Mouse (Mus musculus) kidney, postnatal 0 days (tissue): ENCODE data around the gene Kirrel2. TPM values are rescaled to one million over a fixed set of nuclear protein-coding genes. Genes with fewer than 3 reads are reported as not detected.
"Not testable (repeated sequence)": the region's sequence is repeated elsewhere in the genome, so short reads cannot be mapped to it uniquely, and the experiment has no call there.

Source experiments
- ATAC-seq: fragments of 200-750 bp; cut with Nextera tagmentation; replicated peaks from 2 replicates; pipeline ENCODE4 v1.8.0; 2017; ENCODE audit warnings: low read depth, moderate number of reproducible peaks, moderate TSS enrichment, moderate library complexity; ENCODE audit not compliant: low FRiP score
- DNase-seq: peaks from one replicate; pipeline ENCODE4 v3.0.0-alpha.2; 2016; ENCODE audit warnings: low spot score
- H3K27ac ChIP-seq: fragments of 300-500 bp; sonication (generic); 2 replicates; pipeline ENCODE4 v1.5.1; 2014; ENCODE audit warnings: mild to moderate bottlenecking
- H3K27me3 ChIP-seq: fragments of 300-500 bp; sonication (generic); 2 replicates; pipeline ENCODE4 v1.6.1; 2014; ENCODE audit warnings: low read length, mixed read lengths; ENCODE audit not compliant: insufficient read depth
- H3K36me3 ChIP-seq: fragments of 300-500 bp; sonication (generic); 2 replicates; pipeline ENCODE4 v1.6.1; 2014; ENCODE audit warnings: low read length, mixed read lengths; ENCODE audit not compliant: insufficient read depth
- H3K4me1 ChIP-seq: fragments of 300-500 bp; sonication (generic); replicated peaks from 2 replicates; pipeline ENCODE4 v1.6.1; 2014; ENCODE audit warnings: antibody characterized with exemption, low read length, mixed read lengths; ENCODE audit not compliant: insufficient read depth
- H3K4me2 ChIP-seq: fragments of 300-500 bp; sonication (generic); 2 replicates; pipeline ENCODE4 v1.6.1; 2014; ENCODE audit warnings: mild to moderate bottlenecking, low read length, moderate library complexity, mixed read lengths
- H3K4me3 ChIP-seq: fragments of 300-500 bp; sonication (generic); replicated peaks from 2 replicates; pipeline ENCODE4 v1.5.1; 2014; ENCODE audit warnings: low read depth, low read length
- H3K9ac ChIP-seq: fragments of 300-500 bp; sonication (generic); 2 replicates; pipeline ENCODE4 v1.6.1; 2014; ENCODE audit warnings: low read depth, low read length
- H3K9me3 ChIP-seq: fragments of 300-500 bp; sonication (generic); replicated peaks from 2 replicates; pipeline ENCODE4 v1.6.1; 2016; ENCODE audit warnings: low read length, inconsistent platforms, mixed read lengths
- CTCF ChIP-seq: IDR thresholded peaks from 2 replicates; pipeline ENCODE4 v1.5.1; 2016; ENCODE audit warnings: antibody characterized with exemption, low read depth, mild to moderate bottlenecking, moderate library complexity
- WGBS: fragments of 180-500 bp; shearing (Covaris S2); extraction: QIAGEN DNeasy Blood & Tissue Kit; methylation state at CpG from one replicate; pipeline ENCODE4 v1.1.7; 2014; 5-methylcytosine and 5-hydroxymethylcytosine counted together
- polyA plus RNA-seq: library from polyadenylated mRNA; unstranded; fragments of >200 nt; fragmentation: Nextera tagmentation; extraction: Ambion mirVana; gene quantifications from 2 replicates; pipeline ENCODE4 v1.2.1, GENCODE M21; 2015

Kirrel2 gene
- polyA plus RNA-seq, 1 experiment from 2014 or later, result 1.5 TPM

DNA sequence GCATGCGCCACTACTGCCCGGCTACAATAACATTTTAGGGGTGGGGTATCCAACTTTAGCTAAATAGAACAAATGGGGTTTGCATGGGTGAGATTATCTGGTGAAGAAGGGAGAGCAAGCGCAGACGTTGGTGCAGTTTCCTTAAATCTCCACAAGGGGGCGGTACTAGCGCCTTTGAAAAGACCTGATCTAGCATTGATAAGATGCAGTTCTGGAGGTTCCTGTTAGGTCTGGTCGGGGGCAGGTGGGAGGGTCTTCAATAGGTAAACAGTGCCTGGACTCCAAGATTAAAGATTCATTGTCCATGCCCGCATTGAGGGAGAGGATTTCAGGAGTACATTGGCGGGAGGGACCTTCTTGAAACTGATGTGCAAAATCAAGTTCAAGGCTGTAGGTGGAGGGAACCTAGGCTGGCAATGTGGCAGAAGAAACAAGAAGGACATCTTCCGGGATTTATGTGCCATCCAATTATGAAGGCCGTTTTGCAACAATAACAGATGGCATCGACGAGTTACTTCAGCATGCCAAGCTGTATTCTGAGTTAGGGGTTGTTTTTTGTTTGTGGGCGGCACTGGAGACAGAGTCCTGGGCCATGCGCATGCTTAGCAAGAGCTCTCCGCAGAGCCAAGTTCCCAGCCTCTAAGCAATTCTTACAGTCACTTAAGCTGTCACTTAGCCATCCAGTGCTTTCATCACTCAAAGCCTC lies 32.9 kb upstream of the Kirrel2 start:
- TF ChIP-seq CTCF, result peak; percentile 80
- no peaks in the 10 kb centered on the region for H3K4me1 ChIP-seq

DNA sequence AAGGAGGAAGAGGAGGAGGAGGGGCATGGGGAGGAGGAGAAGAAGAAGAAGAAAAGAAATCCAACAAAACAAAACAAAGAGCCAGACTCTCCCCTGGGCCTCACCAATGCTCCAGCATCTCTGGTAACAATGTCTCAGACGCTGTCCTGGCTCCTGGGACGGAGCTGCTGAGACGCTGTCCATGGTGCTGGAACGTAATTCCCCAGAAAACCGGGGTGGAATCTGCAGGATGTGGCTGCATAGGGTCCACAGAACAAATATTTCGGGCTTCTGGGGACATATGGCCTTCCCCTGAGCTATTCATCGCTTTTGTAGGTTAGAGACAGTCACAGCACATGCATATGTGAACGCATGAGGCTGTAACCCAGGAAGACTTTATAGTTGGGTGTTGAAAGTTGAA lies 26.8 kb upstream of the Kirrel2 start:
- peak; percentile 69 for DNase-seq
- Histone ChIP-seq H3K27me3 (peaks cover 3% of the 10 kb centered on the region; the same call in 1 of the 2 replicates), H3K36me3 (no peaks in the 10 kb centered on the region), H3K4me1 (no peaks in the 10 kb centered on the region), H3K9ac (no peak overlapping the region), H3K9me3 (no peaks in the 10 kb centered on the region), H3K27ac (no peak overlapping the region), H3K4me3 (no peak overlapping the region), H3K4me2 (no peak overlapping the region)
- WGBS, result 14% methylated on average over 8 of the region's 8 CpGs
- ATAC-seq, result no peak
- no peak for TF ChIP-seq CTCF

More for the DNA sequence above, 32.9 kb upstream of the Kirrel2 start:
- Histone ChIP-seq H3K4me3 (no peak overlapping the region), H3K27ac (no peak overlapping the region), H3K4me2 (no peak overlapping the region), H3K27me3 (no peaks in the 10 kb centered on the region), H3K9me3 (no peaks in the 10 kb centered on the region), H3K9ac (no peak overlapping the region), H3K36me3 (no peaks in the 10 kb centered on the region)
- ATAC-seq (no peak), DNase-seq (peak; percentile 68)
- WGBS, result 35% methylated on average over 16 of the region's 16 CpGs

DNA sequence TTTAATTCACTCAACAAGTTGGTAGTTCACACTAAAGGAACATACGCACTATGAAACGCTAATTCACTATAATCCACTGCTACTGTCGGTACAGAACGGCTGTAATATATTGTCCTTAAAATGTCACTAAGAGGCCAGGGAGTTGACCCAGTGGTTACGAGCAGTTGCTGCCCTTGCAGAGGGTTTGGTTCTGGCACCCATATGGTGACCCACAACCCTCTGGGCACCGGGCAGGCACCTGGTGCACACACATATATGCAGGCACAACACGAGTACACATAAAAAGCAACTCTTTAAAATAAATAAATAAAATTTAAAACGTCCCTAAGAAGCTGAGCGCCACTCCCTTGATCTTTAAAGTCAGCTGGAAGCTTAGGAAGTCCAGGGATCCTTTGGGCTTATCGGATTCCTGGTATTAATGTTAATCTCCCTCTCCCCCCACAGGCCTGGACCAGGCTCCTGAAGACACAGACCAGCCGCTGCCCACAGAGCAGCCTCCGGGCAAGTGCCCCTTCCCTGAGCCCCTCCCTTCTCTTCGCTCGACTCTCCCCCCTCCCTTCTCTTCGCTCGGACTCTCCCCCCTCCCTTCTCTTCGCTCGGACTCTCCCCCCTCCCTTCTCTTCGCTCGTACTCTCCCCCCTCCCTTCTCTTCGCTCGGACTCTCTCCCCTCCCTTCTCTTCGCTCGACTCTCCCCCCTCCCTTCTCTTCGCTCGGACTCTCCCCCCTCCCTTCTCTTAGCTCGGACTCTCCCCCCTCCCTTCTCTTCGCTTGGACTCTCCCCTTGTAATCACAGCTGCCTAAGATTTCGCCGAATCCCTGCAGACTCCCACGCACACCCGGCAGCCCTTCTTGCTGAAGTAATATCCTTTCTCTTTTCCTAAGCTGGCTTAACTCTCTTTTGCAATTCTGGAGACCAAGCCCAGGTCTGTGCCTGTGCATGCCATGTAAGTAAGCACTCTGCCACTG lies 20.2 kb upstream of the Kirrel2 start:
- H3K9ac ChIP-seq, result no peak overlapping the region
- H3K27ac ChIP-seq, result no peak overlapping the region; the same call in 1 of the 2 replicates
- WGBS, result 2% methylated on average over 31 of the region's 32 CpGs
- no peak overlapping the region; the same call in 1 of the 2 replicates for H3K4me3 ChIP-seq
- H3K9me3 ChIP-seq, result no peaks in the 10 kb centered on the region
- peaks cover 3% of the 10 kb centered on the region; the same call in 1 of the 2 replicates for H3K27me3 ChIP-seq
- ATAC-seq, result 0 out of 2 replicates have a peak, but pooled peaks have one; percentile 43
- H3K4me2 ChIP-seq, result peak overlapping the region; percentile 47
- DNase-seq, result peak; percentile 93
- H3K4me1 ChIP-seq, result no peaks in the 10 kb centered on the region
- H3K36me3 ChIP-seq, result no peaks in the 10 kb centered on the region
- no peak for TF ChIP-seq CTCF

GRCm38 (mm10) chr7:30476136-30476535 lies 18.6 kb upstream of the Kirrel2 start:
- not testable (repeated sequence) for H3K36me3 ChIP-seq, H3K27me3 ChIP-seq, H3K27ac ChIP-seq, H3K4me2 ChIP-seq, ATAC-seq, H3K4me1 ChIP-seq, H3K4me3 ChIP-seq, DNase-seq, H3K9me3 ChIP-seq, H3K9ac ChIP-seq
- 82% methylated on average over 6 of the region's 7 CpGs for WGBS

- H3K27me3 ChIP-seq, result peaks cover 3% of the 10 kb centered on the region; the same call in 1 of the 2 replicates
- no peak overlapping the region for H3K9ac ChIP-seq
- H3K36me3 ChIP-seq, result no peaks in the 10 kb centered on the region
- no peaks in the 10 kb centered on the region for H3K9me3 ChIP-seq
- TF ChIP-seq CTCF, result no peak
- H3K4me1 ChIP-seq, result no peaks in the 10 kb centered on the region
- no peak for ATAC-seq
- H3K27ac ChIP-seq, result no peak overlapping the region
- 55% methylated on average over 4 of the region's 4 CpGs for WGBS
- no peak for DNase-seq
- no peak overlapping the region for H3K4me2 ChIP-seq
- H3K4me3 ChIP-seq, result no peak overlapping the region
Measured at GRCm38 (mm10) chr7:30474999-30475398, 17.5 kb upstream of the Kirrel2 start.

GRCm38 (mm10) chr7:30472411-30472810 lies 14.9 kb upstream of the Kirrel2 start:
- Histone ChIP-seq H3K27ac (no peak overlapping the region), H3K27me3 (peaks cover under 1% of the 10 kb centered on the region; the same call in 1 of the 2 replicates), H3K9ac (no peak overlapping the region), H3K4me1 (no peaks in the 10 kb centered on the region), H3K9me3 (no peaks in the 10 kb centered on the region), H3K4me3 (no peak overlapping the region), H3K36me3 (no peaks in the 10 kb centered on the region), H3K4me2 (no peak overlapping the region)
- no peak for ATAC-seq
- WGBS, result 44% methylated on average over 5 of the region's 5 CpGs
- DNase-seq, result peak; percentile 43
- peak; percentile 71 for TF ChIP-seq CTCF
